Mouse (Mus musculus) liver, embryonic 13.5 days (tissue): ENCODE measurements around the gene Gm3435. TPM values are rescaled to one million over a fixed set of nuclear protein-coding genes. Genes with fewer than 3 reads are reported as not detected.
"Not testable (repeated sequence)": the region's sequence is repeated elsewhere in the genome, so short reads cannot be mapped to it uniquely, and the experiment has no call there.

Experiments used
- ATAC-seq: fragments of 200-750 bp; cut with Nextera tagmentation; 2 replicates; pipeline ENCODE4 v1.8.0; 2017; ENCODE audit warnings: low read depth, mild to moderate bottlenecking, moderate number of reproducible peaks, moderate library complexity
- DNase-seq: peaks from one replicate; pipeline ENCODE4 v3.0.0; 2022
- H3K27ac ChIP-seq: fragments of 300-500 bp; sonication (generic); 2 replicates; pipeline ENCODE4 v1.5.1; 2015; ENCODE audit warnings: moderate library complexity, mild to moderate bottlenecking, inconsistent platforms
- H3K27me3 ChIP-seq: fragments of 300-500 bp; sonication (generic); 2 replicates; pipeline ENCODE4 v1.6.1; 2015; ENCODE audit warnings: mild to moderate bottlenecking, inconsistent platforms
- H3K36me3 ChIP-seq: fragments of 300-500 bp; sonication (generic); 2 replicates; pipeline ENCODE4 v1.6.1; 2015; ENCODE audit warnings: mild to moderate bottlenecking, inconsistent platforms
- H3K4me1 ChIP-seq: fragments of 300-500 bp; sonication (generic); replicated peaks from 2 replicates; pipeline ENCODE4 v1.6.1; 2015; ENCODE audit warnings: inconsistent platforms
- H3K4me2 ChIP-seq: fragments of 300-500 bp; sonication (generic); 2 replicates; pipeline ENCODE4 v1.6.1; 2015; ENCODE audit warnings: inconsistent platforms, mild to moderate bottlenecking, moderate library complexity
- H3K4me3 ChIP-seq: fragments of 300-500 bp; sonication (generic); replicated peaks from 2 replicates; pipeline ENCODE4 v1.5.1; 2015; ENCODE audit warnings: mild to moderate bottlenecking, inconsistent platforms
- H3K9ac ChIP-seq: fragments of 300-500 bp; sonication (generic); 2 replicates; pipeline ENCODE4 v1.6.1; 2015; ENCODE audit warnings: mild to moderate bottlenecking, inconsistent platforms
- H3K9me3 ChIP-seq: fragments of 300-500 bp; sonication (generic); replicated peaks from 2 replicates; pipeline ENCODE4 v1.6.1; 2016; ENCODE audit warnings: inconsistent platforms
- WGBS: fragments of 180-500 bp; shearing (Covaris S2); methylation state at CpG from one replicate; pipeline ENCODE4 v1.1.7; 2015; ENCODE audit not compliant: insufficient replicate concordance; 5-methylcytosine and 5-hydroxymethylcytosine counted together
- polyA plus RNA-seq: library from polyadenylated mRNA; unstranded; fragments of >200 nt; fragmentation: Nextera tagmentation; extraction: Ambion mirVana; gene quantifications from 2 replicates; pipeline ENCODE4 v1.2.1, GENCODE M21; 2015

Gene Gm3435
- polyA plus RNA-seq, 1 experiment from 2014 or later: 3.8 TPM

DNA sequence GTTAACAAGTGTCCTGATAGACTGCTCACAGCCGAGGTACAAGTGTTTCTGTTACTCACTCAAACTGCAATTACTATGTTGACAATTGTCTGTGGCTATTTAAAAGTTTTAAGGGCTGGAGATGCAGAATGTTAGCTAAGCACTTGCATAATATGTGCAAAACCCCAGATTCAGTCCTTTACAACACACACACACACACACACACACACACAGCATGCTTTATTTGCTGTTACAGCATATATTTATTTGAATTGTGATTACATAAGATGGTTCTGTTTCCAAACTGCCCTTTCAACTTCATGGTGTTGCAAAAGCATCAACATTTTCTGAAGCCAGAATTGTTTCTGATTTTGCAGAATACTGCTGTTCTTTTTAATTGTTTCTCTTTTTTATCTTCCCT, 40.4 kb downstream of the Gm3435 start:
- not testable (repeated sequence) for H3K9ac ChIP-seq, H3K27me3 ChIP-seq, H3K4me2 ChIP-seq, H3K27ac ChIP-seq, H3K4me3 ChIP-seq, H3K36me3 ChIP-seq, H3K4me1 ChIP-seq, DNase-seq, ATAC-seq, H3K9me3 ChIP-seq
- no CpG with 5 or more reads among the region's 1 CpGs for WGBS

DNA sequence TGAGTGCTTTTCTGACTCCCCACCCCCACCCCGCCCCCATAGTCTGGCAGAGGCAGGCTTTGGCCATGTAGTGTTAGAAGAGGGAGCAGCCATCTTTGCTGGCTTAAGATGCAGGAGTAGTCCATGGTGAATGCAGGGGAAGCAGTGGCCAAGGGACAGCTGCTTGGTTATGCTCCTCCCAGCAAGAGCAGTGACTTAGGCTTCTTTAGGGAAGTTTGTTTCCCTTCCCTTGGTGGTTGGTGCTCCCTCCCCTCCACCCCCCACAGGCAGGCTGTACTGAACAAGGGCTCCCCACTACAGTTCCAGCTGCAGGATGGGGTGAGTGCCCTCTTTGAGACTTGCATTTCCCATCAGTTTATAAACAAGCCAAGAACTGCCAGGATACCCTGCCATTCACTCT, 42.8 kb downstream of the Gm3435 start:
- peaks cover 18% of the 10 kb centered on the region; the same call in 1 of the 2 replicates for H3K36me3 ChIP-seq
- 0 out of 2 replicates have a peak, but pooled peaks have one; percentile 29 for ATAC-seq
- H3K9ac ChIP-seq, H3K4me2 ChIP-seq, H3K27me3 ChIP-seq, H3K4me1 ChIP-seq, H3K27ac ChIP-seq, H3K4me3 ChIP-seq, H3K9me3 ChIP-seq, DNase-seq: not testable (repeated sequence)
- WGBS: 67% methylated on average over 1 of the region's 1 CpGs

DNA sequence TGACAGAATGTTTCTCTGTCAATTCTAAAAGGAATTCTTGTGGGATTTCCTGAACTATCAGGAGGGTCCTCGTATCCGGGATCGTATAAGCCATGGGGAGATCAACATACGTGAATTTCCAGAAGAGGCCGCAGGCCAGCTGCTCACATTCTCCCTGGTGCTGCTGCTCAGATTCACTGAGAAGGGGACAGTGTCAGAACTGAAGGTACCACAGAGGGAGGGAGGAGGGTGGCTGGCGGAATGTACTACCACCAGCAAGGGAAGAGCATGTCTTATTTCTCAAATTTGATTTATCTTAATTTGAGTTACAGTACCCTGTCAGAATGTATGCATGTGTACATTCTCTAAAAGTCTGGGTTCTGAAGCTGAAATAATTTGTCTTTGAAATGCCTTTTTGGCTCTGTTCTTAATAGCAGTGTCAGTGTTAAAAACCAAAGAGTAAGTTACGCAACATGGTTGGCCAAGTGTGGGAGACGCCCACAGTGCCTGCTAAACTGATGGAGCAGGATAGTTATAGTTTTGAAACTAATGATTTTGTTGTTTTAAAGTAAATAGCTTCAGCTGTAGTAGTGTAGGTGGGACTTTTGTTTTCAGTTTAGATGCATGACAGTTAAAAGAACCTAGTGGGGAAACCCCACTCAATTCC, 43.3 kb downstream of the Gm3435 start:
- not testable (repeated sequence) for H3K4me1 ChIP-seq, H3K9me3 ChIP-seq, H3K27ac ChIP-seq, H3K4me2 ChIP-seq, H3K9ac ChIP-seq, H3K27me3 ChIP-seq, H3K4me3 ChIP-seq, DNase-seq
- peaks cover 22% of the 10 kb centered on the region for H3K36me3 ChIP-seq
- peak; percentile 42 for ATAC-seq
- 90% methylated on average over 6 of the region's 8 CpGs for WGBS

DNA sequence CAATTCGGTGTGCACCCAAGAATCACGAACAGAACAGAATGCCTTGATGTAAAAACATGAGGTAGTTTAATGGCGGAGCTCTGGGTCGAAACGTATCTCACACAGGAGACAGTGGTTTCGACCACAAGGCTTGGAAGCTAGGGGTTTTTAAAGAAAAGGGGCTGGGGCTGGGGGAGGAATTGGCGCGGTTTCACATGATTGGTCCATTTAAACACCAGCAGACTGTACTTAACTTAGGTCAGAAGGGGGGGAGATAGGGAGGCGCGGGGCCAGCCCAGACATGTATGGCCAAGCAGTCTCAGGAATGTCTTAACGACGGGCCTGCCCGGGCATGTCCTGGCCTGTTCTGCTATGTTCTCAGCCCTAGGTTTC, 43.8 kb downstream of the Gm3435 start:
- WGBS: 86% methylated on average over 11 of the region's 13 CpGs
- H3K4me1 ChIP-seq, H3K27ac ChIP-seq, H3K9ac ChIP-seq, H3K4me3 ChIP-seq, ATAC-seq, DNase-seq, H3K4me2 ChIP-seq, H3K27me3 ChIP-seq, H3K9me3 ChIP-seq: not testable (repeated sequence)
- H3K36me3 ChIP-seq: peaks cover 26% of the 10 kb centered on the region

DNA sequence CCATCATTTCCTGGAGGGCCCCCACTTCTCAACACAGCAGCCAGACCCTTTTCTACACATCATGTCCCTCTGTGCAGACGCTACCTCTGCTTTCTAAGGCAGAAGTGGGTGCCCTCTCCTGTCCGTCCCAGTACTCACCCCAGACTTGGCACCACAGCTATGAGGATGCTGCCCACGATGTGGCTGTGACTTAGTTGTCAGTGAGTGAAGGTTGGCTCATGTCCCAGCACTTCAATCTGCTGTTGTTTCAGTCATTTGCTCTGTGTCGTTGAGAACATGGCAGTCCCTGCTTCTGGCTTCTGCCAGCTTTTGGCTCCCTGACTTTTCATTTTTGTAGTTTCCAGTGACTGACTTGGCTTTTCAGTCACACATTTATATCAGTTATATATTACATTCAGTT, 45.9 kb downstream of the Gm3435 start:
- peaks cover 43% of the 10 kb centered on the region for H3K36me3 ChIP-seq
- no peak overlapping the region for H3K4me3 ChIP-seq
- H3K4me1 ChIP-seq: peaks cover 7% of the 10 kb centered on the region
- ATAC-seq: no peak
- H3K27me3 ChIP-seq: no peaks in the 10 kb centered on the region
- WGBS: 65% methylated on average over 4 of the region's 4 CpGs
- DNase-seq: no peak
- no peaks in the 10 kb centered on the region for H3K9me3 ChIP-seq
- H3K9ac ChIP-seq: no peak overlapping the region
- no peak overlapping the region for H3K4me2 ChIP-seq
- H3K27ac ChIP-seq: no peak overlapping the region

DNA sequence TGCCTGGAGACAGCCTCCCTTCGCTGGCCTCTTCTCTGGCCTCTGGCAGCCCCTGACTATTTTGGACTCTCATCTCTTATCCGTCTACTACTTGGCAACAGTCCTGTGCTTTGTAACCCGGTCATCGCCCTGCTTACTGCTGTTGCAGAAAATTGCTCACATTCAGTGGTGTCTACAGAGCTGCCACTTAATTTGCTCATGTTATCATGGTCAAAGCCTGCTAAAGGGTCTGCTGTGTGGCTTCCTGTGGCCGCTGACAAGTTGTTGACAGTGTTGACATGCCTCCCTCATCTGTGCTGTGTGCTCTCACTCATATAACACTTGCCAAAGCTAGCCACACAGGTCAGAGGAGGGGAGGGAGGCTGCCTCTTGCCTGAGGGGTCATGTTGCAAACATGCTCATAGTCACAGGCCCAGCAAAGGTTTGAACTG, 48.2 kb downstream of the Gm3435 start:
- H3K9me3 ChIP-seq: no peaks in the 10 kb centered on the region
- ATAC-seq: peak; percentile 33; the same call in 1 of the 2 replicates
- no peak overlapping the region for H3K9ac ChIP-seq
- H3K27ac ChIP-seq: no peak overlapping the region
- peaks cover 62% of the 10 kb centered on the region for H3K36me3 ChIP-seq
- H3K4me1 ChIP-seq: peaks cover 7% of the 10 kb centered on the region
- H3K27me3 ChIP-seq: no peaks in the 10 kb centered on the region
- DNase-seq: no peak
- H3K4me3 ChIP-seq: no peak overlapping the region
- WGBS: 66% methylated on average over 5 of the region's 5 CpGs
- no peak overlapping the region for H3K4me2 ChIP-seq

DNA sequence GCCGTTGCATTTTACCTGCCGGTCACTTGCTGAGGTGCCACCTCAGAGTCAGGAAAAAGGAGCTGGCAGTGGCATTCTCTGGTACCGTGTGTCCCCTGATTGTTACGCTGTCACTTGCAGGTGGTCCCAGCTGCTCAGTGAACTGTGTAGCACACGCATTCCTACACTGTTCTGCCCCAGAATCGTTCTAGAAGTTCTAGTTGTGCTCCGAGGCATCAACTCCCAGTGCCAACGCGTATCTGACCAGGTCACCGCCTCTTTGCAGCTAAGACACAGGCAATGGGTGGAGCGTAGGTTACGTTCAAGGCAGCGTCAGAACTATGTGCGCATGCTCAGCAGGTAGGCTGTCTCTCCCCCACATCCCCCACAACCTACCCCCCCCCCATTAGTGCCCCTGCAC, 49.7 kb downstream of the Gm3435 start:
- 87% methylated on average over 14 of the region's 14 CpGs for WGBS
- no peak overlapping the region for H3K4me2 ChIP-seq
- no peak for ATAC-seq
- peaks cover 7% of the 10 kb centered on the region for H3K4me1 ChIP-seq
- H3K4me3 ChIP-seq: no peak overlapping the region
- H3K27me3 ChIP-seq: no peaks in the 10 kb centered on the region
- peaks cover 67% of the 10 kb centered on the region for H3K36me3 ChIP-seq
- no peak overlapping the region for H3K9ac ChIP-seq
- no peak overlapping the region for H3K27ac ChIP-seq
- no peaks in the 10 kb centered on the region for H3K9me3 ChIP-seq
- DNase-seq: no peak

DNA sequence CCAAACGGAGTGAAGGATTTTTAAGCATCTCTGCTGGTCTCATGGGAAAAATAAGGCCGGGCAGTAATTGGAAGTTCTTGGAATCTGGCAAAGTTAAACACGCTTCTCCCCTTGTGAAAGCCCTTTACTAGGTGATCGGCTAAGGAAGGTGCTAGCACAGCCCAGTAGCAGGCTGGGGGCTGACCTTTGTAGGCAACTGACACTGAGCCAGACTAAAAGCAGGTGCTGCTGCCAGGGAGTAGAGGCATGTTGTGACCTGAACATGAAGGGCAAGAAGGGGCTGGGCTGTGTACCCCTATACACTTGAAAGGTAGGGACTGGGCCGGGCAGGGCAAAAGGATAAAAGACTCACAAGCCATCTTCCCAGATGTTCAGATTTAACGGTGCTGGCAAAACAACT, 50.4 kb downstream of the Gm3435 start:
- Histone ChIP-seq H3K27ac (no peak overlapping the region), H3K4me1 (peaks cover 8% of the 10 kb centered on the region), H3K9me3 (no peaks in the 10 kb centered on the region), H3K36me3 (peaks cover 64% of the 10 kb centered on the region), H3K4me3 (no peak overlapping the region), H3K4me2 (no peak overlapping the region), H3K9ac (no peak overlapping the region), H3K27me3 (no peaks in the 10 kb centered on the region)
- 82% methylated on average over 6 of the region's 6 CpGs for WGBS
- no peak for ATAC-seq
- no peak for DNase-seq

DNA sequence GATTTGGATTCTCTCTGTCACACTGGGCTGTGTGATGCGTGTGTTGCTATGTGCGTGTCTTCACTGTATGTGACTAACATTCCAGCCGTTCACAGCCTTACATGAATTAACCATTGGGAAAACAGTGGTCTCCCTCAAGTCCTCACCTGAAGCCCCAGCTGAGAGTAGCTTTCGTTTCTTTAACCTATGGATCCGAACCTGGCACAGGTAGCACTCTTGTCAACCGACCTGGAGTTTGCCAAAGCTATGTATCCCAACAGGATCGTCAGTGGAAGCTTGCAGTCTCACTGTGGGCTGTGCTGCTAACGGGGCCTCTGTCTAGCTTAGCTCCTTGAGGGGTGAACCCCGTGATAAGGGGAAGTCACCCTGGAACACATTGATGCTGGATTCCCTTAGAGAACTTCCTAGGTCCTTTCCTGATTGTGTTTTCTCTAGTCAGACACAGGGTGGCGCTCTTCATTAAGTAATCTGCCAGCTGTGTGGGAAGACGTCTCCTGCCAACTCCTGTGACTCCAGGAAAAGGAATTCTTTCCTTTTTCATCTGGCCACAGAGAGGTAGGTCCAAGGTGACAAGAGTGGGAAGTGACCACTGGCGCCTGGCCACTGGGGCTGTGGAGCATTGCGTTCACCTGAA, 55.5 kb downstream of the Gm3435 start:
- WGBS: 43% methylated on average over 13 of the region's 13 CpGs

DNA sequence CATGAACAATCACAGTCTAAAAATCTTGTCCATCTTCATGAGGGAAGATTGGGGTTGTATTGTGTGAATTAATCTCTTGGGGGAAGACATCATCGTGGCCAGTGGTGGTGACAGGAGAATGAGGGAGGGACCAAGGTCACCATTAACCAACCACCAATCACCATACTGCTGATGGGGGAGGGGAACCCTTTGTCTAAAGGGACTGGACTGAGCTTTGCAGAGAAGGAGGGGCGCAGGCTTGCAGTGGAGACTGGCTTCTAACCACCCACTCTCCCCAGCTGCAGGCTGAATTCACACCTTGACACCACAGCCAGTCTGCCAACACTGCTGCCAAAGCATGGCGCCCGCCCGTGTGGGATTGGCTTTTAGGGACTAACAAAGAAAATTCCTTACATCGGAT, 56.1 kb downstream of the Gm3435 start:
- H3K4me3 ChIP-seq: no peak overlapping the region
- no peaks in the 10 kb centered on the region for H3K9me3 ChIP-seq
- H3K27me3 ChIP-seq: no peaks in the 10 kb centered on the region
- ATAC-seq (peak; percentile 19; the same call in 1 of the 2 replicates), DNase-seq (no peak)
- peaks cover 22% of the 10 kb centered on the region for H3K36me3 ChIP-seq
- 60% methylated on average over 6 of the region's 6 CpGs for WGBS
- no peak overlapping the region for H3K9ac ChIP-seq
- peaks cover 19% of the 10 kb centered on the region for H3K4me1 ChIP-seq
- H3K4me2 ChIP-seq: no peak overlapping the region
- no peak overlapping the region for H3K27ac ChIP-seq

More for the DNA sequence above, 55.5 kb downstream of the Gm3435 start:
- Histone ChIP-seq H3K4me2 (no peak overlapping the region), H3K36me3 (peaks cover 25% of the 10 kb centered on the region), H3K4me3 (no peak overlapping the region), H3K27me3 (no peaks in the 10 kb centered on the region), H3K9ac (no peak overlapping the region), H3K4me1 (peaks cover 19% of the 10 kb centered on the region), H3K27ac (no peak overlapping the region), H3K9me3 (no peaks in the 10 kb centered on the region)
- no peak for ATAC-seq
- DNase-seq: no peak

DNA sequence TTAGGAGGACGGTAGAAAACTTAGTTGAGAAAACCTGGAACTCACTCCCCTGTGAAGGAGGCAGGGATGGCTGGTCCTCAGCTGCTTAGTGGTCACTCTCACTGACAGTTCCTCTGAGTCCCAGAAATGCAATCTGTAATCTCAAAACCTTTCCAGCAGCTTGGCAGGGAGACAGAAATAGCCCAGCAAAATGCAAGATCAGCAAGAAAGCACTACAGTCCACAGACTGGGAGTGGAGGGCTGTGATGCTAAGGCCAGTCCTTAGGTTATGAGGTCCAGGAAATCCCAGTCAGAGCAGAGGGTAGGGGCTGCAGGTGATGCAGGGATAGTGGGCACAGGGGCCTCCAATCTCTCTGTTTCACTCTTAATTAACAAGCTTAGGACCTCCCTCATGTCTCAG, 56.9 kb downstream of the Gm3435 start:
- Histone ChIP-seq H3K4me3 (no peak overlapping the region), H3K4me2 (no peak overlapping the region), H3K4me1 (peaks cover 19% of the 10 kb centered on the region), H3K9me3 (no peaks in the 10 kb centered on the region), H3K27ac (no peak overlapping the region), H3K27me3 (no peaks in the 10 kb centered on the region), H3K9ac (no peak overlapping the region), H3K36me3 (peaks cover 15% of the 10 kb centered on the region)
- 59% methylated on average over 1 of the region's 1 CpGs for whole genome bisulfite sequencing
- DNase-seq (no peak), ATAC-seq (no peak)
